Mouse (Mus musculus) heart, embryonic 16.5 days (tissue): ENCODE data around the gene Art4. TPM values are rescaled to one million over a fixed set of nuclear protein-coding genes. Genes with fewer than 3 reads are reported as not detected.

Experiments
- ATAC-seq: fragments of 200-750 bp; cut with Nextera tagmentation; replicated peaks from 2 replicates; pipeline ENCODE4 v1.8.0; 2017; ENCODE audit warnings: moderate number of reproducible peaks; ENCODE audit not compliant: insufficient read depth, low FRiP score; ENCODE audit errors: extremely low read depth
- H3K27ac ChIP-seq: fragments of 300-500 bp; sonication (generic); 2 replicates; pipeline ENCODE4 v1.5.1; 2014; ENCODE audit warnings: mild to moderate bottlenecking, low read length, control low read depth, moderate library complexity
- H3K27me3 ChIP-seq: fragments of 300-500 bp; sonication (generic); 2 replicates; pipeline ENCODE4 v1.6.1; 2014; ENCODE audit warnings: low read length, mixed read lengths; ENCODE audit not compliant: control insufficient read depth, insufficient read depth
- H3K36me3 ChIP-seq: fragments of 300-500 bp; sonication (generic); 2 replicates; pipeline ENCODE4 v1.6.1; 2014; ENCODE audit not compliant: control insufficient read depth, insufficient read depth
- H3K4me1 ChIP-seq: fragments of 300-500 bp; sonication (generic); 2 replicates; pipeline ENCODE4 v1.6.1; 2014; ENCODE audit warnings: low read length, mixed read lengths; ENCODE audit not compliant: control insufficient read depth, insufficient read depth
- H3K4me2 ChIP-seq: fragments of 300-500 bp; sonication (generic); 2 replicates; pipeline ENCODE4 v1.6.1; 2014; ENCODE audit warnings: low read depth, mild to moderate bottlenecking, control low read depth, low read length
- H3K4me3 ChIP-seq: fragments of 300-500 bp; sonication (generic); 2 replicates; pipeline ENCODE4 v1.5.1; 2014; ENCODE audit warnings: mild to moderate bottlenecking, control low read depth, low read length
- H3K9ac ChIP-seq: fragments of 300-500 bp; sonication (generic); 2 replicates; pipeline ENCODE4 v1.6.1; 2014; ENCODE audit warnings: low read length, control low read depth
- H3K9me3 ChIP-seq: fragments of 300-500 bp; sonication (generic); replicated peaks from 2 replicates; pipeline ENCODE4 v1.6.1; 2016; ENCODE audit warnings: low read length; ENCODE audit not compliant: control insufficient read depth
- WGBS: fragments of 180-500 bp; shearing (Covaris S2); extraction: QIAGEN DNeasy Blood & Tissue Kit; methylation state at CpG from one replicate; pipeline ENCODE4 v1.1.7; 2014; 5-methylcytosine and 5-hydroxymethylcytosine counted together
- polyA plus RNA-seq: library from polyadenylated mRNA; unstranded; fragments of >200 nt; fragmentation: Nextera tagmentation; extraction: Ambion mirVana; gene quantifications from 2 replicates; pipeline ENCODE4 v1.2.1, GENCODE M21; 2015

Gene Art4
- polyA plus RNA-seq, 1 experiment from 2014 or later, result 13.6 TPM

DNA sequence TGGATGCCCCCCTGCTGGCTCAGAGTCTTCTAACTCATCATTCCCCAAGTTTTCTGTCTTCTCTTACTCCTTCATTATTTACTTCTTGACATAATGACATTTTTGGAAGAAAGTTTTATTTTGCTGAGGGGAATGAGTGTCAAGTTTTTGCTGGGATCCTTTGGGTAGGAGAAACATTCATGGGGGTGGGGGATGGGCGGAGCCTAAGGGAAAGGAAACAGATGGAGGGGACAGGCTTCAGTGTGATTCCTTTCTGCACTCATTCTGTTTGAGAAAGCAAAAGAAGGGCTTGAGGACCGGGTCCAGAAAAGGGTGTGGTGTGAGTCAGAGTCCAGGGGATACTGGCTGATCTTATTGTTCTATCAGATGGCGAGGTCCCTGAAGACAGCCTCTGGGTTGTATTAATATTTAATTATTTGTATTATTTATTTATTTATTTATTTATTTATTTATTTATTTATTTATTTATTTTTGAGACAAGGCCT is 25.9 kb upstream of the Art4 start:
- Histone ChIP-seq H3K36me3 (no peaks in the 10 kb centered on the region), H3K27ac (no peak overlapping the region), H3K4me3 (no peak overlapping the region), H3K9ac (no peak overlapping the region), H3K9me3 (no peaks in the 10 kb centered on the region), H3K4me2 (no peak overlapping the region), H3K27me3 (no peaks in the 10 kb centered on the region), H3K4me1 (peaks cover 6% of the 10 kb centered on the region)
- no peak for ATAC-seq
- 77% methylated on average over 3 of the region's 3 CpGs for WGBS

DNA sequence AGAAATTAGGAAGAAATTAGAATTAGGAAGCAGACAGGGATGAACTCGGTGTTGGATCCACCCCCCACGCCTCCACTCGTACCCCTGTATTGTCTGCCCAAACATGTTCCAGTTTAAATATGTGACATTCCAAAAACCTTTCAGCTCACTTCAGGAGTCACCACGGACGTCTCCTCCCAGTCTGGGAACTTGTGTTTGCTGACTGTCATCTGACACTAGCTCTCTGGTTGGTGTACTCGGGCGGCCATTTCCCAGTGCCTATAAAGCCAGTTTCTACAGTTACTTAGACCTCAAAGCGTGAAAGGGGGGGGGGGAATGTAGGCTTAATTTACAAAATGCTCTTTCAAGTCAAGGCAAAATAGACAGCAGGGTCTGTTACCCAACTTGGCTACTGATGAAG is 24.1 kb upstream of the Art4 start:
- H3K4me1 ChIP-seq, result no peaks in the 10 kb centered on the region
- H3K27ac ChIP-seq, result no peak overlapping the region
- WGBS, result 52% methylated on average over 8 of the region's 8 CpGs
- no peak overlapping the region for H3K4me2 ChIP-seq
- H3K36me3 ChIP-seq, result no peaks in the 10 kb centered on the region
- no peaks in the 10 kb centered on the region for H3K27me3 ChIP-seq
- H3K9ac ChIP-seq, result no peak overlapping the region
- H3K9me3 ChIP-seq, result no peaks in the 10 kb centered on the region
- no peak overlapping the region for H3K4me3 ChIP-seq
- ATAC-seq, result no peak

DNA sequence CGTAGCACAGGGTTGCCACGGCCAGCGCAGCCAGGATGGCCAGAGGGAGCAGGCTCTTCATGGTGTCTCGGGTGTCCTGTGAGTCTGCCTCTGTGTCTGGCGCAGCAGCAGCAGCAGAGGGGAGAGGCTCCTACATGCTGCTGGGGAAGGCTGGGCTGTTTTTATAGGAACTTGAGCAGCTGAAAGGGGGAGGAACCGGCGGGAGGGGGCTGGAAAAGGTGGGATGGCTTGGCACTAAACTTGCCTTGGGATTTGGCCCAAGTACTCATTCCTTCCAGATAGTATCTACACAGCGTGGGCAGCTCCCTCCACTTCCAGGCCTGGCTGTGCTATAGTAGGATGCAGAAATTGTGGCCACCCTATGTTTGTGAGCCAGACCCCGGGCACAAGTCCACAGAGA is 18.1 kb upstream of the Art4 start, which contains the start of gene Mgp:
Gene Mgp, minus strand, starts transcription at position 154 of the 400 bp plus-strand sequence.
- H3K4me2 ChIP-seq, result peak within 1 kb of the TSS; percentile 62
- 26% methylated on average over 9 of the region's 9 CpGs for WGBS
- H3K4me1 ChIP-seq, result peaks cover 11% of the 10 kb centered on the region
- peak; percentile 80 for ATAC-seq
- H3K27ac ChIP-seq, result peak within 1 kb of the TSS; percentile 90
- H3K27me3 ChIP-seq, result no peaks in the 10 kb centered on the region
- peak within 1 kb of the TSS; percentile 72 for H3K9ac ChIP-seq
- no peaks in the 10 kb centered on the region for H3K9me3 ChIP-seq
- peak within 1 kb of the TSS; percentile 56 for H3K4me3 ChIP-seq
- peaks cover 9% of the 10 kb centered on the region for H3K36me3 ChIP-seq

DNA sequence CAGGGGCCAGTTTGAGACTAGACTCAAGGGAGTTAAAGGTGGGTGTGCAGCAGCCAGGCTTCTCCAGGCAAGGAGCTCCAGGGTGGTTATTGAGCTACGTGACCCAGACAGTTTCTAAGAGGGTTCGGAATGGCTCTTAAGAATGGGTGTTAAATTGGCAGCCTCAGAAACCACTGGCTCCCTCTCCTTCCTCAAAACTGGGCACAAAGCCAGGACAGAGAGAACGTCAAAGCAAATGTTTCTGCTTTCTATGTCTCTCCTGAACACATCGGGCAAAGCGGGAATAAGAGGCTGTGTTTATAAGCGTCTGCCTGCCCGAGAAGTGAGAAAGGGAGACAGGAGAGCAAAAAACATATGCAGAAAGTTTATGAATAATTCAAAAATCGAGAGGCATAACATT is 17.1 kb upstream of the Art4 start:
- Histone ChIP-seq H3K9me3 (no peaks in the 10 kb centered on the region), H3K36me3 (peaks cover 9% of the 10 kb centered on the region), H3K4me3 (peak overlapping the region; percentile 47), H3K4me2 (peak overlapping the region; percentile 57), H3K9ac (peak overlapping the region; percentile 66), H3K27me3 (no peaks in the 10 kb centered on the region), H3K27ac (peak overlapping the region; percentile 71), H3K4me1 (peaks cover 11% of the 10 kb centered on the region)
- peak; percentile 70 for ATAC-seq
- 15% methylated on average over 8 of the region's 8 CpGs for WGBS

DNA sequence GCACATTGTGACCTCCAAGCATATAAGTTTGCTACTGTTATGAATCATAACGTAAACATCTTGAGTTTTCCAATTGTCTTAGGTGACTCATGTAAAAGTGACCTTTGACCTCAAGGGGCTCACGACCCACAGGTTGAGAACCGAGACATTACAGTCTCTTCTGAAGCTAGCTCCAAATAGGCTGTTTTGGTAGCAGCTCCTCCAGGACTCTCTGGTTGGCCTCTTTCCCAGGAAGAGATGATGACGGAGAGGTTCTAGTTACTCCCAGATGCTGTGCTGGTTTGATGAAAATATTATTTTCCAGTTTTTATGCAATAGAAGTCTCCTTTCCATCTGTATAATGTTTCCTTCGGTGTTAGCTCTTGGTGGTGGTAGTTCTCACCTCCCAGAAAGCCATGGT is 11.4 kb upstream of the Art4 start:
- Histone ChIP-seq H3K27me3 (no peaks in the 10 kb centered on the region), H3K9me3 (no peaks in the 10 kb centered on the region), H3K36me3 (peaks cover 9% of the 10 kb centered on the region), H3K4me1 (no peaks in the 10 kb centered on the region), H3K4me2 (no peak overlapping the region), H3K9ac (no peak overlapping the region), H3K27ac (no peak overlapping the region), H3K4me3 (no peak overlapping the region)
- 63% methylated on average over 5 of the region's 5 CpGs for WGBS
- no peak for ATAC-seq

DNA sequence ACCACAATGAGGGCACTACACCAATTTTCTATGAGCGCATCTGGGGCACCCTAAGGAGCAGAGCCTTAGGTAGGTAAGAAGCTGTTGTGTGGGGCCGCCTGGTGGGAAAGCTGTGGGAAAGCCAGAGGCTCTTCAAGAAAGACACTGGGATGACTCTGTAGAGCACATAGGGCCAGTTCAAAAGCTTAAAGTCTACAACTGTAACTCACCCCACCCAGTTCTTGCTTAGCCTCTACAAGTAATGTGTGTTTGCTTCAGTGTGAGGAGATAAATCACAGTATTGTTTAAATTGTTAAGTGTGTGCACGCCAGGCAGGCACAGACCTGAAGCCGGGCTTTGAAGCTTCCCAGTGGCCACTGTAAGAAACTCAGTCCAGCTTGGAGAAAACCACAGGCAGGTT is 8.6 kb upstream of the Art4 start:
- H3K4me1 ChIP-seq, result no peaks in the 10 kb centered on the region
- WGBS, result 77% methylated on average over 4 of the region's 4 CpGs
- H3K9ac ChIP-seq, result no peak overlapping the region
- no peak overlapping the region for H3K4me3 ChIP-seq
- H3K36me3 ChIP-seq, result no peaks in the 10 kb centered on the region
- no peaks in the 10 kb centered on the region for H3K9me3 ChIP-seq
- no peak for ATAC-seq
- no peak overlapping the region for H3K4me2 ChIP-seq
- no peaks in the 10 kb centered on the region for H3K27me3 ChIP-seq
- no peak overlapping the region for H3K27ac ChIP-seq

DNA sequence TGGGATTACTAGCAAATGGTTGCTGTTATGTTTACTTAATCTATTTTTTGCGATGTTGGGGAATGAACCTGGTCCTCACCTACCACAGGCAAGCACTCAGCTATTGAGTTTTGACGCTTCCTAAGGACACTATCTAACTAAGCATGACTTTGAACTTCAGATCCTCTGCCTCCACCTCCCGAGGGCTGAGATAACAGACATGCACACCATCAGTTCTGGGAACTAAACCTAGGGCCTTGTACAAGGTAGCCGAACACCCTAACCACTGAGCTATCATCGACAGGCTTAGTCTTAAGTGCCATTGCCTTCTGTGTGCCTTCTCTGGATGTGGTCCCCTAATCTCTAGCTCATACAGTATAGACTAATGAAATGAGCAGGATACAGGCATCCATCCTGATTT is 7.8 kb upstream of the Art4 start:
- H3K27ac ChIP-seq, result no peak overlapping the region
- 77% methylated on average over 5 of the region's 5 CpGs for WGBS
- H3K4me1 ChIP-seq, result peaks cover 5% of the 10 kb centered on the region; the same call in 1 of the 2 replicates
- no peaks in the 10 kb centered on the region for H3K9me3 ChIP-seq
- ATAC-seq, result no peak
- H3K36me3 ChIP-seq, result no peaks in the 10 kb centered on the region
- H3K27me3 ChIP-seq, result no peaks in the 10 kb centered on the region
- H3K9ac ChIP-seq, result no peak overlapping the region
- H3K4me2 ChIP-seq, result no peak overlapping the region
- no peak overlapping the region for H3K4me3 ChIP-seq

DNA sequence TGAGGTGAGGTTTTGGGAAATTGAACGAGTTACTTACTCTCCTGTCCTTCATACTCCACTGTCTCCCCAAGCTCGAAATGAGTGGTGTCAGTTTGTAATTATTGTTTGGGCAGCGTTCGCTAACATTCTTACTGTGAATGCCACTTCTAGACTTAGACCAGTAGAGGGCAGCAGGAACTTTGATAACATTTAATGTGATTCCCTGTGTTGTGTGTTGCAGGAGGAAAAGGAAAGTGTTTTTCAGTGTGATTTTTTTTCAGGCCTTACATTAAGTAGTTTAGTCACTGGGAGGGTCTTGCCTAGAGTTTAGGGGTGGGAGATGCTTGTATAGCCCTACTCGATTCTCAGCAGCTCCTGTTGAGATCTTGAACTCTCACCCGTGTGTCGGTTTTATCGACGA is 3.5 kb upstream of the Art4 start:
- Histone ChIP-seq H3K4me2 (peak overlapping the region; percentile 43), H3K36me3 (no peaks in the 10 kb centered on the region), H3K4me3 (peak overlapping the region; percentile 16; the same call in 1 of the 2 replicates), H3K9me3 (no peaks in the 10 kb centered on the region), H3K9ac (peak overlapping the region; percentile 68), H3K4me1 (peaks cover 42% of the 10 kb centered on the region), H3K27ac (peak overlapping the region; percentile 95), H3K27me3 (no peaks in the 10 kb centered on the region)
- ATAC-seq, result no peak
- 36% methylated on average over 9 of the region's 9 CpGs for WGBS

DNA sequence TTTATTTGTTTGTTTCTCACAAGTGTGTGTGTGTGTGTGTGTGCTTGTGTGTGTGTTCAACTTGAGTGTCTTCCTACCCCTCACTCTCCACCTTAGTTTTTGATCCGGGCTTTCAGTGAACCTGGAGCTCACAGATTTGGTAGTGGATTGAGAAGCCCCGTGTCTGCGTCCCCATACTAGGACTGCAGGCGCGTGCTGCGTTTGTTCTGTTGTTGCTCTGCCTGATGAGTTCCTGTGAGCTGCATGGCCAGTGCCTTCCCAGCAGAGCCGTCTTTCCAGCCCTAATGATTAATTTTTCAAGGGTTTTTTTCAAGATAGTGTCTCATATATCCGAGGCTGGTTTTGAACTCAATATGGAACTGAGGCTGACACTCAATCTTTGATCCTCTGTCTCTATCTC is 887 bp upstream of the Art4 start:
- Histone ChIP-seq H3K4me3 (no peak overlapping the region), H3K36me3 (no peaks in the 10 kb centered on the region), H3K4me1 (peaks cover 47% of the 10 kb centered on the region), H3K9ac (no peak overlapping the region), H3K27me3 (no peaks in the 10 kb centered on the region), H3K4me2 (peak overlapping the region; percentile 67; the same call in 1 of the 2 replicates), H3K9me3 (no peaks in the 10 kb centered on the region), H3K27ac (peak overlapping the region; percentile 95)
- ATAC-seq, result no peak
- WGBS, result 42% methylated on average over 8 of the region's 8 CpGs
